Mouse (Mus musculus): ENCODE results near the gene Pdcd4. TPM values are rescaled to one million over a fixed set of nuclear protein-coding genes. Genes with fewer than 3 reads are reported as not detected.

Gene Pdcd4
- polyA plus RNA-seq, 1 experiment: 8.0 TPM

DNA sequence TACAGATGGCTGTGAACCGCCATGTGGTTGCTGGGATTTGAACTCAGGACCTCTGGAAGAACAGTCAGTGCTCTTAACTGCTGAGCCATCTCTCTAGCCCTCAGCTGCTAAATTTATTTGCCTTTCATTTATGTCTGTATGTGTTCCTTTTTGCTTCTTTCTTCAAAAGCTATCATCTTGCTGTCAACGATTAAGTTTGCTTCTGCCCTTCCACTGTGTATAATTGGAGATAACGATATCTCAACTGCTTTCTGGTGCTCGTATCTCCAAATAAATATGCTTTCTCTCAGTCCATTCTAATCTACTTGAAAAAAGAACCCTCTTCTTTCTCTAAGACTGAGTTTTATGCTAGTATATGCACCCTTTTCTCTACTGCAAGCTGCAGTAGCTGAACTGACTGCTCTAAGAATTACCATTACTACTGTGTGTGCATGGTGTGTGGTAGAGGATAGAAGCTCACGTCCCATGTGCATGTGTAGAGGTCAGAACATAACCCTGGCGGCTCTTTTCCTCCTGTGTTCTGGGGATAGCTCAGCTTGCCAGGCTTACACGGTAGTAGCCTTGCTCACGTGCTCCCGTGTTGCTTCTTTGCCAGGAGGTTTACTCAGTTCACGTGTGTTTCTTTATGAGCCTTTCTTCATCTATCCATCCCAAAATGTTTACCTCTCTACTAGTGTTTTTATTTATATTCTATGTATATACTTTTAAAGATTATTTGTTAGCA lies 73.0 kb downstream of the Pdcd4 start:
- WGBS: 80% methylated on average over 10 of the region's 10 CpGs
- no peak overlapping the region for H3K4me3 ChIP-seq (replicated peaks; ENCODE audit: extremely low read depth, low read depth, low read length)
- no peaks in the 10 kb centered on the region; the same call in 1 of the 2 replicates for H3K4me1 ChIP-seq (ENCODE audit: control insufficient read depth, insufficient read depth, low read length)
- no peak for DNase-seq
- TF ChIP-seq POLR2A (IDR thresholded peaks at IDR 0.05; ENCODE audit: borderline replicate concordance, extremely low read depth, low read depth, low read length): no peak
- no peak for TF ChIP-seq CTCF (IDR thresholded peaks at IDR 0.05; ENCODE audit: insufficient read depth, low read length)

DNA sequence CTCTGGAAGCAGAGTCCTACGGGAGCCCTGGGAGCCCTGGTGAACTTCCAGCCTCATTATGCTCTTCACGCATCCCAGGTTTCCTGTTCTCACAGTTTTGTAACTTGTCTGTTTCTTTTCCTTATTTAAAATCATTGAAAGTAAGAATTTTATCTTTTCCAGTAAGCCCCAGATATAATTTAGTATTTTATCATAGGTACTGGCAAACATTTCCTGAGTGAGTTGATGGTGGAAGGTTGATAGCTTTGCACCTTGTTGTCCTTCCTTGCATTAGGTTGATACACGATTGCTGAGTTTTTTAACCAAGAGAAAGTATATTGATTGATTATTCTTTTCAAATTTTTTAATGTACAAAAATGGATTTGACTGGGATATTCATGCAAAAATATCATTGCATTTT lies 77.2 kb downstream of the Pdcd4 start:
- no peak for TF ChIP-seq CTCF (IDR thresholded peaks at IDR 0.05; ENCODE audit: insufficient read depth, low read length)
- no peak for TF ChIP-seq POLR2A (IDR thresholded peaks at IDR 0.05; ENCODE audit: borderline replicate concordance, extremely low read depth, low read depth, low read length)
- H3K4me3 ChIP-seq (replicated peaks; ENCODE audit: extremely low read depth, low read depth, low read length): no peak overlapping the region
- WGBS: 86% methylated on average over 3 of the region's 3 CpGs
- H3K4me1 ChIP-seq (ENCODE audit: control insufficient read depth, insufficient read depth, low read length): peaks cover 3% of the 10 kb centered on the region; the same call in 1 of the 2 replicates
- DNase-seq: no peak

- Histone ChIP-seq H3K4me1 (ENCODE audit: control insufficient read depth, insufficient read depth, low read length) (peaks cover 3% of the 10 kb centered on the region; the same call in 1 of the 2 replicates), H3K4me3 (replicated peaks; ENCODE audit: extremely low read depth, low read depth, low read length) (no peak overlapping the region)
- DNase-seq: no peak
- TF ChIP-seq CTCF (IDR thresholded peaks at IDR 0.05; ENCODE audit: insufficient read depth, low read length): no peak
- no peak for TF ChIP-seq POLR2A (IDR thresholded peaks at IDR 0.05; ENCODE audit: borderline replicate concordance, extremely low read depth, low read depth, low read length)
- 53% methylated on average over 7 of the region's 7 CpGs for WGBS
These were observed 79.9 kb downstream of the Pdcd4 start for GRCm38 (mm10) chr19:53971938-53972337.

DNA sequence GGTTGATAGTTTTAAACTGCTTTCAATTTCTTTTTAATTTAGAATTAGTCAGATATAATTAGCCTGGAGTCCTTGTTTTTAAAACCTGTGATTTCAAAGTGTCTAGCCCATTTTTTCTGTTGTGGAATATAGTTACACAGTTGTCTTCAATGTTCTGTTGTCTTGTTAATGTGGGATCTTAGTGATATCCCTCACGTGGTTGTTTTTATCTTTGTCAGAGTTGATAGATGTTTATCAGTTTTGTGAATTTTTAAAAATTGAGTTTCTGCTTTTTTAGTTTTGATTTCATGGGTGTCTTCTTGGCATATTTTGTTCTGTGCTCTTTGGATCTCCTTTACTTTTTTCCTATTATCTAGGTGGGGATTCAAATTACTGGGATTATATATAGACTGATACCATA lies 81.6 kb downstream of the Pdcd4 start:
- no peak for TF ChIP-seq POLR2A (IDR thresholded peaks at IDR 0.05; ENCODE audit: borderline replicate concordance, extremely low read depth, low read depth, low read length)
- WGBS: 58% methylated on average over 1 of the region's 1 CpGs
- no peak for DNase-seq
- no peak overlapping the region for H3K4me3 ChIP-seq (replicated peaks; ENCODE audit: extremely low read depth, low read depth, low read length)
- H3K4me1 ChIP-seq (ENCODE audit: control insufficient read depth, insufficient read depth, low read length): 0 out of 2 replicates have a peak, but pooled peaks cover 3% of the 10 kb centered on the region

Other genes starting within 250 kb of the Pdcd4 start
- gene Rbm20, start 214.9 kb upstream of the Pdcd4 start, polyA plus RNA-seq (2012; rRNA removed): 2.5 and 3.8 TPM in 2 replicates
- 10.4 and 18.5 TPM in 2 replicates for gene Shoc2, start 52.1 kb downstream of the Pdcd4 start, polyA plus RNA-seq (2012; rRNA removed)
- gene Bbip1, start 52.4 kb downstream of the Pdcd4 start, polyA plus RNA-seq (2012; rRNA removed): 4.9 and 6.9 TPM in 2 replicates
- gene Adra2a, start 151.9 kb downstream of the Pdcd4 start, polyA plus RNA-seq (2012; rRNA removed): 1.4 and 1.6 TPM in 2 replicates